Mouse (Mus musculus) retina, embryonic 14.5 days (tissue): ENCODE measurements at regions not wholly inside any gene's neighbourhood (a gene's known extent, or its start where the extent isn't known, plus 50 kb on each side); places are given as distances from the start of the nearest gene placed in this dataset.

ENCODE experiments used
- DNase-seq: peaks from one replicate; pipeline ENCODE4 v3.0.0-alpha.2; 2015; ENCODE audit warnings: low spot score

GRCm38 (mm10) chr1:4687605-4688004 lies 120.1 kb upstream of the Gm37988 start:
- DNase-seq, result no peak

GRCm38 (mm10) chr1:4689096-4689495 lies 118.6 kb upstream of the Gm37988 start:
- peak; percentile 29 for DNase-seq

GRCm38 (mm10) chr1:4703316-4703715 lies 104.4 kb upstream of the Gm37988 start:
- no peak for DNase-seq

DNA sequence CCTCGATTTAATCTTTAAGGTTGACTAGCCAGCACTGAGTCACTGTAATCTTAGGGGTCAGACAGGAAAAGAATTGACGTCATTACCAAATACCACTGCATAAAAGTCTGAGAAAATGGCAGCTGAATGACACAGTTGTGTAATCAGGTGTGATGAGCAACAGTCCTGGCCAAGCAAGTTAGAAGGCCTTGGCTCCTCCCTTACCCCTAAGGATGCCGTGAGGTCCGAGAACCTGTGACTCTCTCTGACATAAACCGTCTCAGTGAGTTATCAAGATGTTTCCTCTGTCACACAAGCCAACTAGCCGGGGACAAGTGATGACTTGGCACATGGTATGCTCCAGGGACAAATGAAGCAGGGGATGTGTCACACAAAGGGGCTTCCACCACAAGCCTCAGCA lies 101.5 kb upstream of the Gm37988 start:
- no peak for DNase-seq

GRCm38 (mm10) chr1:4722333-4722931 lies 85.3 kb upstream of the Gm37988 start:
- DNase-seq, result no peak
